Mouse (Mus musculus) neural tube, embryonic 15.5 days (tissue): ENCODE results near the gene Samd1. TPM values are rescaled to one million over a fixed set of nuclear protein-coding genes. Genes with fewer than 3 reads are reported as not detected.

ENCODE experiments used
- ATAC-seq: fragments of 200-750 bp; cut with Nextera tagmentation; 2 replicates; pipeline ENCODE4 v1.8.0; 2017; ENCODE audit warnings: mild to moderate bottlenecking, moderate TSS enrichment, moderate library complexity; ENCODE audit not compliant: low FRiP score
- H3K27ac ChIP-seq: fragments of 300-500 bp; sonication (generic); replicated peaks from 2 replicates; pipeline ENCODE4 v1.5.1; 2015; ENCODE audit warnings: mild to moderate bottlenecking, inconsistent platforms
- H3K27me3 ChIP-seq: fragments of 300-500 bp; sonication (generic); replicated peaks from 2 replicates; pipeline ENCODE4 v1.6.1; 2015; ENCODE audit warnings: inconsistent platforms
- H3K36me3 ChIP-seq: fragments of 300-500 bp; sonication (generic); 2 replicates; pipeline ENCODE4 v1.6.1; 2015; ENCODE audit warnings: inconsistent platforms
- H3K4me1 ChIP-seq: fragments of 300-500 bp; sonication (generic); 2 replicates; pipeline ENCODE4 v1.6.1; 2015; ENCODE audit warnings: inconsistent platforms
- H3K4me2 ChIP-seq: fragments of 300-500 bp; sonication (generic); 2 replicates; pipeline ENCODE4 v1.6.1; 2015; ENCODE audit warnings: inconsistent platforms, mild to moderate bottlenecking, moderate library complexity
- H3K4me3 ChIP-seq: fragments of 300-500 bp; sonication (generic); replicated peaks from 2 replicates; pipeline ENCODE4 v1.5.1; 2015; ENCODE audit warnings: mild to moderate bottlenecking, inconsistent platforms
- H3K9ac ChIP-seq: fragments of 300-500 bp; sonication (generic); replicated peaks from 2 replicates; pipeline ENCODE4 v1.6.1; 2015; ENCODE audit warnings: mild to moderate bottlenecking, inconsistent platforms
- H3K9me3 ChIP-seq: fragments of 300-500 bp; sonication (generic); replicated peaks from 2 replicates; pipeline ENCODE4 v1.6.1; 2016; ENCODE audit warnings: inconsistent platforms
- WGBS: fragments of 180-500 bp; shearing (Covaris S2); methylation state at CpG from one replicate; pipeline ENCODE4 v1.1.7; 2015; ENCODE audit warnings: mixed read lengths; 5-methylcytosine and 5-hydroxymethylcytosine counted together
- microRNA counts: library from miRNA; unstranded; fragments of <30 nt; microRNA quantifications from one replicate; lab custom pipeline; 2016
- microRNA-seq: library from miRNA; unstranded; fragments of <30 nt; microRNA quantifications from one replicate; pipeline ENCODE4, GENCODE M21; 2017
- polyA plus RNA-seq: library from polyadenylated mRNA; unstranded; fragments of >200 nt; fragmentation: Nextera tagmentation; extraction: Ambion mirVana; gene quantifications from 2 replicates; pipeline ENCODE4 v1.2.1, GENCODE M21; 2015

Gene Samd1
- polyA plus RNA-seq, 1 experiment from 2014 or later, result 7.9 TPM

DNA sequence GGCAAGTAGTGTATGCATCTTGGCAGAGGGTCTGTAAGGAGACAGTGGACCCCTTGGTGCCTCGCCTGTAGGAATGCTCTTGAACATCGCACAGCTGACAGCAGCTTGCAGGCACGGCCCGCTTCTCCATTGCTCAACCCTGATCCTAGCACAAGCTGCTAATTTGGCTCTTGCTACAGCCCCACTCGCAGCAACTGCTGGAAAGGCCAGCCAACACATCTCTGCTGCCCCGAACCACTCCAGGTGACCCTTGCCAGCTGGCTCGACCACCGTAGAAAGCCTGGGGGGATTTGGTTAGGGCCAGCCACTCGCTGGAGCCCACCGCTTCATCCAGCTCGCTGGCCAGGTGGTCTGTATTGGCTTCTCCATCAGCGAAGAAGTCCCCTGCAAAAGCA is 45.5 kb downstream of the Samd1 start:
- Histone ChIP-seq H3K4me1 (peaks cover 20% of the 10 kb centered on the region), H3K36me3 (no peaks in the 10 kb centered on the region), H3K4me3 (no peak overlapping the region), H3K27ac (no peak overlapping the region), H3K9me3 (no peaks in the 10 kb centered on the region), H3K4me2 (peak overlapping the region; percentile 66), H3K9ac (no peak overlapping the region), H3K27me3 (peaks cover 59% of the 10 kb centered on the region)
- WGBS, result 44% methylated on average over 12 of the region's 12 CpGs
- no peak for ATAC-seq

DNA sequence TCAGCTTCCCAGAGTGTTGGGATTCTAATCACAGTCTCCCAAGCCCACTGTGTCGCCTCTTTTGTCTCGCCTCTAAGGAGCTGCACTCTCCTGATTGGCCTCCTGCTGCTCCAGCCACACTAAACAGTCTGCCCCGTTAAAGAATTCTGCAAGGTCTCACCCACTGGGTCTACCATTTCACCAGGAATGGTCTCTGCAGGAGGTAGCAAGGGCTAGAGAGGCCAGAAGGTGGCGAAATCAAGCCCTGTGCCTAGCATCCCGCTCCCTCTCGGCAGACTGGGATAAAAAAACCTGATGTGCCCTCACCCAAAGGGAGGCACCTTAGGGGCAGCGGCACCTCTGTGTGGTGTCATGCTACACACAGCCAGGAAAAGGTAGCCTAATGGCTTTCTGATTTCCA is 46.6 kb downstream of the Samd1 start:
- H3K4me2 ChIP-seq, result no peak overlapping the region
- no peak overlapping the region for H3K9ac ChIP-seq
- WGBS, result 1% methylated on average over 7 of the region's 7 CpGs
- no peaks in the 10 kb centered on the region for H3K36me3 ChIP-seq
- ATAC-seq, result no peak
- H3K4me1 ChIP-seq, result peaks cover 20% of the 10 kb centered on the region
- H3K4me3 ChIP-seq, result no peak overlapping the region
- no peak overlapping the region for H3K27ac ChIP-seq
- H3K9me3 ChIP-seq, result no peaks in the 10 kb centered on the region
- H3K27me3 ChIP-seq, result peaks cover 57% of the 10 kb centered on the region

DNA sequence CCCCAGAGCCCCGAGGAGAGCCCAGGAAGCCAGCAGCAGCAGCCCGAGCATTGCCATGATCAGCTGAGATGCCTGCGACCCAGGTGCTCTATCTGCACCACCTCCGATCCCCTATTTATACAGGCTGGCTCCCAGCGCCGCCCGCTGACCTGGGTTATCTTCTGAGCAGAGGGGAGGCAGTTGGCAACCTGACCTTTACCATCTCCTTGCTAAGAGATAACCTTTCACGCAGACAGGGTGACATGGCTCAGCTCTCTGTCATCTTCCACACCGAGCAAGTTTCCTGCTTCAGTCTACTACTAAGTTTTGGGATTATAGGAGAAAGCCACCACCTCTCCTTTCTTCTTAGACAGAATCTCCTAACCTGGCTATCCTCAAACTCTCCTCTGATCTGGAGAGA is 47.4 kb downstream of the Samd1 start, which contains the start of gene Rln3:
Gene Rln3 (minus strand): TSS at position 101 of the 400 bp plus-strand sequence.
- H3K9ac ChIP-seq, result no peak within 1 kb of the TSS
- 12% methylated on average over 9 of the region's 9 CpGs for WGBS
- no peak for ATAC-seq

DNA sequence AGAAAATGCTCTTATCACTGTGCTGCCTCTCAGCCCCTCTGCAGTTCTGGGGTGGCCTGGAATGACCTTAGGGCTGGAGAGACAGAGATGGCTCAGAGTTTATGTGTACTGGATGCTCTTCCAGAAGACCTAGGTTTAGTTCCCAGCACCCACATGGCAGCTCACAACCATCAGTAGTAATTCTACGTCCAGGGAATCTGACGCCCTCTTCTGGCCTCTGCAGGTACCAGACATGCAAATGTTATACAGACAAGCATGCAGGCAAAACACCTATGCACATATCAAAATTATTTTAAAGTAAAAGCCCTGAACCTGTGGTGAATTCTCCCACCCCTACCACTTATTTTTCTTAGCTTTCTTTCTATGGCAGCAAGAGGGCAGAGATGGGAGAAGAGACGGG is 49.0 kb downstream of the Samd1 start:
- Histone ChIP-seq H3K9ac (no peak overlapping the region), H3K27ac (no peak overlapping the region), H3K4me3 (no peak overlapping the region), H3K27me3 (peaks cover 43% of the 10 kb centered on the region), H3K4me1 (peaks cover 20% of the 10 kb centered on the region), H3K9me3 (no peaks in the 10 kb centered on the region), H3K36me3 (no peaks in the 10 kb centered on the region), H3K4me2 (no peak overlapping the region)
- ATAC-seq, result no peak
- 76% methylated on average over 3 of the region's 3 CpGs for WGBS

More for the DNA sequence above, 47.4 kb downstream of the Samd1 start, which contains the start of gene Rln3:
- H3K4me3 ChIP-seq, result no peak within 1 kb of the TSS
- no peak within 1 kb of the TSS for H3K27ac ChIP-seq
- peaks cover 20% of the 10 kb centered on the region for H3K4me1 ChIP-seq
- H3K4me2 ChIP-seq, result no peak within 1 kb of the TSS; the same call in 1 of the 2 replicates
- H3K27me3 ChIP-seq, result peaks cover 57% of the 10 kb centered on the region
- H3K36me3 ChIP-seq, result no peaks in the 10 kb centered on the region
- H3K9me3 ChIP-seq, result no peaks in the 10 kb centered on the region

DNA sequence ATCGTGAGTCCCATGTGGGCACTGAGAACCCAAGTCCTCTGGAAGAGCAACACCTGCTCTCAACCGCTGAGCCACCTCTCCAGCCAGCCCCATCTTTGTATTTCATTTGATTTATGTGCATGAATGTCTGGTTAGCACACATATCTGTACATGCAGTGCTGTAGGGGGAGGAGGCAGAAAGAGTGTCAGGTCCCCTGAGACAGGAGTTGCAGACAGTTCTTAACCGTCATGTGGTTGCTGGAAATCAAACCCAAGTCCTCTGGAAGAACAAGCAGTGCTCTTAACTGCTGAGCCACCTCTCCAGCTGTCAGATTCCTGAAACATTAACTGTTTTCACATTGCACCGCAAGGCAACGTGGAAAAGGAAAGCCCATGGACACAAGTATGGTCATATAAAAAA is 50.7 kb downstream of the Samd1 start:
- Histone ChIP-seq H3K4me3 (no peak overlapping the region), H3K27me3 (peaks cover 27% of the 10 kb centered on the region), H3K4me2 (no peak overlapping the region), H3K9ac (no peak overlapping the region), H3K9me3 (no peaks in the 10 kb centered on the region), H3K4me1 (peaks cover 8% of the 10 kb centered on the region; the same call in 1 of the 2 replicates), H3K27ac (no peak overlapping the region), H3K36me3 (no peaks in the 10 kb centered on the region)
- ATAC-seq, result no peak
- WGBS, result 80% methylated on average over 5 of the region's 5 CpGs

MicroRNAs encoded within 50 kb of the gene (microRNA counts, 519-probe panel; counts per million panel counts)
- microRNA mmu-miR-1199 (lab: Ali Mortazavi, UCI), result not detected

Small RNAs within 50 kb of the gene (microRNA-seq; reads per million reads assigned to microRNA genes)
- gene Mir1199 (not detected), gene Mir8111 (0.52 reads per million)

Other genes starting within 250 kb of the Samd1 start
- gene Adgrl1, start 97.6 kb upstream of the Samd1 start, polyA plus RNA-seq, result 43.0 and 54.1 TPM in 2 replicates
- gene Gm10644, start 42.5 kb upstream of the Samd1 start, polyA plus RNA-seq, result 1.1 TPM in 2 replicates
- gene Asf1b, start 42.2 kb upstream of the Samd1 start, polyA plus RNA-seq, result 8.0 and 24.4 TPM in 2 replicates
- gene Prkaca, start 24.7 kb upstream of the Samd1 start, polyA plus RNA-seq, result 234 and 256 TPM in 2 replicates
- gene 1700067K01Rik, start 3.8 kb downstream of the Samd1 start, polyA plus RNA-seq, result 0.82 and 1.2 TPM in 2 replicates
- gene 2210011C24Rik, start 14.5 kb downstream of the Samd1 start, polyA plus RNA-seq, result 0.69 and 1.6 TPM in 2 replicates
- gene Palm3, start 23.8 kb downstream of the Samd1 start, polyA plus RNA-seq, result 14.1 and 17.0 TPM in 2 replicates
- 0.37 and 1.7 TPM in 2 replicates for gene Il27ra, start 44.9 kb downstream of the Samd1 start, polyA plus RNA-seq
- gene Rln3, start 47.3 kb downstream of the Samd1 start, polyA plus RNA-seq, result 1.0 and 1.4 TPM in 2 replicates
- gene Gm10643, start 67.5 kb downstream of the Samd1 start, polyA plus RNA-seq, result 1.4 and 1.8 TPM in 2 replicates
- 8.7 and 9.5 TPM in 2 replicates for gene Rfx1, start 69.2 kb downstream of the Samd1 start, polyA plus RNA-seq
- 18.5 and 21.6 TPM in 2 replicates for gene Dcaf15, start 107.1 kb downstream of the Samd1 start, polyA plus RNA-seq
- 0.47 and 0.49 TPM in 2 replicates for gene Podnl1, start 128.3 kb downstream of the Samd1 start, polyA plus RNA-seq
- 41.3 and 43.7 TPM in 2 replicates for gene Cc2d1a, start 150.3 kb downstream of the Samd1 start, polyA plus RNA-seq
- 2.0 and 2.6 TPM in 2 replicates for gene 4930432K21Rik, start 150.4 kb downstream of the Samd1 start, polyA plus RNA-seq
- gene Nanos3, start 187.5 kb downstream of the Samd1 start, polyA plus RNA-seq, result 7.4 and 11.9 TPM in 2 replicates
- gene Zswim4, start 239.4 kb downstream of the Samd1 start, polyA plus RNA-seq, result 14.8 and 16.0 TPM in 2 replicates